Mouse (Mus musculus) heart, embryonic 12.5 days (tissue): ENCODE measurements at regions not wholly inside any gene's neighbourhood (a gene's known extent, or its start where the extent isn't known, plus 50 kb on each side); places are given as distances from the start of the nearest gene placed in this dataset.

ENCODE experiments used
- ATAC-seq: fragments of 200-750 bp; cut with Nextera tagmentation; 2 replicates; pipeline ENCODE4 v1.8.0; 2017; ENCODE audit warnings: moderate TSS enrichment, moderate library complexity; ENCODE audit not compliant: insufficient number of reproducible peaks, low FRiP score
- H3K27ac ChIP-seq: fragments of 300-500 bp; sonication (generic); 2 replicates; pipeline ENCODE4 v1.5.1; 2016; ENCODE audit warnings: mild to moderate bottlenecking, moderate library complexity; ENCODE audit not compliant: poor library complexity, severe bottlenecking
- H3K27me3 ChIP-seq: fragments of 300-500 bp; sonication (generic); replicated peaks from 2 replicates; pipeline ENCODE4 v1.6.1; 2016; ENCODE audit warnings: mild to moderate bottlenecking, moderate library complexity
- H3K36me3 ChIP-seq: fragments of 300-500 bp; sonication (generic); 2 replicates; pipeline ENCODE4 v1.6.1; 2016; ENCODE audit warnings: mild to moderate bottlenecking, moderate library complexity
- H3K4me1 ChIP-seq: fragments of 300-500 bp; sonication (generic); replicated peaks from 2 replicates; pipeline ENCODE4 v1.6.1; 2016; ENCODE audit warnings: mild to moderate bottlenecking
- H3K4me2 ChIP-seq: fragments of 300-500 bp; sonication (generic); 2 replicates; pipeline ENCODE4 v1.6.1; 2016; ENCODE audit warnings: mild to moderate bottlenecking, moderate library complexity
- H3K4me3 ChIP-seq: fragments of 300-500 bp; sonication (generic); 2 replicates; pipeline ENCODE4 v1.5.1; 2016; ENCODE audit warnings: mild to moderate bottlenecking
- H3K9ac ChIP-seq: fragments of 300-500 bp; sonication (generic); 2 replicates; pipeline ENCODE4 v1.6.1; 2016; ENCODE audit warnings: mild to moderate bottlenecking, moderate library complexity
- H3K9me3 ChIP-seq: fragments of 300-500 bp; sonication (generic); replicated peaks from 2 replicates; pipeline ENCODE4 v1.6.1; 2016; ENCODE audit warnings: mild to moderate bottlenecking, moderate library complexity
- WGBS: fragments of 180-500 bp; shearing (Covaris S2); methylation state at CpG from one replicate; pipeline ENCODE4 v1.1.7; 2016; 5-methylcytosine and 5-hydroxymethylcytosine counted together

GRCm38 (mm10) chr3:51092079-51093028 is 131.9 kb upstream of the Noct start:
- no peaks in the 10 kb centered on the region for H3K36me3 ChIP-seq
- H3K9ac ChIP-seq: no peak overlapping the region
- no peak overlapping the region for H3K27ac ChIP-seq
- no peak overlapping the region for H3K4me3 ChIP-seq
- H3K27me3 ChIP-seq: no peaks in the 10 kb centered on the region
- no peak overlapping the region for H3K4me2 ChIP-seq
- no peaks in the 10 kb centered on the region for H3K9me3 ChIP-seq
- H3K4me1 ChIP-seq: 0 out of 2 replicates have a peak, but pooled peaks cover 3% of the 10 kb centered on the region
- 55% methylated on average over 12 of the region's 12 CpGs for WGBS
- ATAC-seq: no peak

GRCm38 (mm10) chr3:51095847-51096447 is 128.3 kb upstream of the Noct start:
- H3K4me1 ChIP-seq: 0 out of 2 replicates have a peak, but pooled peaks cover 3% of the 10 kb centered on the region
- no peak overlapping the region for H3K4me2 ChIP-seq
- H3K36me3 ChIP-seq: no peaks in the 10 kb centered on the region
- H3K27ac ChIP-seq: no peak overlapping the region
- no peak overlapping the region for H3K4me3 ChIP-seq
- no peak for ATAC-seq
- 35% methylated on average over 14 of the region's 14 CpGs for WGBS
- no peaks in the 10 kb centered on the region for H3K9me3 ChIP-seq
- no peak overlapping the region for H3K9ac ChIP-seq
- no peaks in the 10 kb centered on the region for H3K27me3 ChIP-seq

GRCm38 (mm10) chr3:51096545-51096944 is 127.7 kb upstream of the Noct start:
- Histone ChIP-seq H3K4me2 (no peak overlapping the region), H3K4me3 (no peak overlapping the region), H3K9ac (no peak overlapping the region), H3K27ac (no peak overlapping the region), H3K36me3 (no peaks in the 10 kb centered on the region), H3K27me3 (no peaks in the 10 kb centered on the region), H3K4me1 (0 out of 2 replicates have a peak, but pooled peaks cover 3% of the 10 kb centered on the region), H3K9me3 (no peaks in the 10 kb centered on the region)
- WGBS: 38% methylated on average over 6 of the region's 6 CpGs
- ATAC-seq: no peak

- H3K9ac ChIP-seq: no peak overlapping the region
- H3K4me3 ChIP-seq: no peak overlapping the region
- 74% methylated on average over 10 of the region's 10 CpGs for WGBS
- H3K4me2 ChIP-seq: no peak overlapping the region
- no peaks in the 10 kb centered on the region for H3K27me3 ChIP-seq
- no peaks in the 10 kb centered on the region for H3K36me3 ChIP-seq
- 0 out of 2 replicates have a peak, but pooled peaks cover 3% of the 10 kb centered on the region for H3K4me1 ChIP-seq
- H3K27ac ChIP-seq: no peak overlapping the region
- no peak for ATAC-seq
- no peaks in the 10 kb centered on the region for H3K9me3 ChIP-seq
These were observed 126.9 kb upstream of the Noct start for GRCm38 (mm10) chr3:51097362-51097761.

DNA sequence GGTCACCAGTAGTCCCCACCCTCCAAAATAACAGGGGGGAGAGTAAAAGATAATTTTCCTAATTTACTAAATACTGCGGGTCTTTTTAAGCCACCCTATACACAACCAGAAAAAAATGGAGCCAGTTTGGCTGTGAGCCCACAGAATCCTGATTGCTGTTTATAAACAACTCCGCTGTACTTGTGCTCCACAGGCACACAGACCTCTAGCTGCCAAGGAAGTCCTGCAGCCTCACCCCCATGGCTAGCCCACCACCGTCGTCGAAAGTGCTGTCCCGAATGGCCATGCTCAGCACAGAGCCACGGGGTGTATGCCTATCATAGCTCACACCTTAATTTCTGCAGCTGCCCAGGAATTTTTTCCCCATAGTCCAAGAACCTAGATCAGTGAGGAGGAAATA is 124.3 kb upstream of the Noct start:
- Histone ChIP-seq H3K27me3 (no peaks in the 10 kb centered on the region), H3K27ac (no peak overlapping the region), H3K9ac (no peak overlapping the region), H3K4me2 (no peak overlapping the region), H3K4me3 (no peak overlapping the region), H3K4me1 (0 out of 2 replicates have a peak, but pooled peaks cover 3% of the 10 kb centered on the region), H3K36me3 (no peaks in the 10 kb centered on the region), H3K9me3 (no peaks in the 10 kb centered on the region)
- no peak for ATAC-seq
- 88% methylated on average over 7 of the region's 7 CpGs for WGBS

- no peak overlapping the region for H3K4me3 ChIP-seq
- no peaks in the 10 kb centered on the region for H3K9me3 ChIP-seq
- H3K27ac ChIP-seq: no peak overlapping the region
- H3K9ac ChIP-seq: no peak overlapping the region
- 70% methylated on average over 12 of the region's 12 CpGs for WGBS
- H3K4me1 ChIP-seq: no peaks in the 10 kb centered on the region
- no peak overlapping the region for H3K4me2 ChIP-seq
- H3K27me3 ChIP-seq: no peaks in the 10 kb centered on the region
- no peak for ATAC-seq
- no peaks in the 10 kb centered on the region for H3K36me3 ChIP-seq
These were observed 115.5 kb upstream of the Noct start for GRCm38 (mm10) chr3:51108639-51109202.

GRCm38 (mm10) chr3:51111241-51111640 is 113.0 kb upstream of the Noct start:
- no peaks in the 10 kb centered on the region for H3K9me3 ChIP-seq
- WGBS: 89% methylated on average over 11 of the region's 11 CpGs
- H3K4me1 ChIP-seq: no peaks in the 10 kb centered on the region
- H3K4me2 ChIP-seq: no peak overlapping the region
- no peak overlapping the region for H3K9ac ChIP-seq
- no peaks in the 10 kb centered on the region for H3K27me3 ChIP-seq
- no peak for ATAC-seq
- H3K4me3 ChIP-seq: no peak overlapping the region
- no peak overlapping the region for H3K27ac ChIP-seq
- H3K36me3 ChIP-seq: no peaks in the 10 kb centered on the region

GRCm38 (mm10) chr3:51112351-51112750 is 111.9 kb upstream of the Noct start:
- H3K9me3 ChIP-seq: no peaks in the 10 kb centered on the region
- no peak for ATAC-seq

DNA sequence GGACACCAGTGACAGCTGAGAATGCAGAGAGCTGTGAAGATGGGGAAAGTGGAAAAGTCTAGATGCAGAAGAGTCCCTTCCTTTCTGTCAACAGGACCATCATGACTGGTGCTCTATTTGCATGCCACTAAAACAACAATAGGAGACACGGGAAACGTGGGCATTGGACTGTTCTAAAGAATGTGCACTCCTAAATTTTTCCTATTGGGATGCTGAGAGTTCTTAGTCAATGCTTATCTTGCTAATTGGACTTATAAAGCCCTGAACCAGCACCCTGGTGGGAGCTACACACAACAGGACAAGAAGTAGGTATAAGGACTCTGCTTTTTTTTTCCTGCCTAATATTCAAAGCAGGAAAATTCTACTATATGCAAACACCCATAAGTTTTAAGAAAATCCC is 108.3 kb upstream of the Noct start:
- H3K36me3 ChIP-seq: no peaks in the 10 kb centered on the region
- no peak overlapping the region for H3K9ac ChIP-seq
- no peak overlapping the region for H3K4me3 ChIP-seq
- 64% methylated on average over 2 of the region's 2 CpGs for WGBS
- no peaks in the 10 kb centered on the region for H3K27me3 ChIP-seq
- H3K4me1 ChIP-seq: no peaks in the 10 kb centered on the region
- no peak for ATAC-seq
- H3K27ac ChIP-seq: no peak overlapping the region
- no peak overlapping the region for H3K4me2 ChIP-seq
- no peaks in the 10 kb centered on the region for H3K9me3 ChIP-seq

More at GRCm38 (mm10) chr3:51112351-51112750, 111.9 kb upstream of the Noct start:
- H3K27ac ChIP-seq: no peak overlapping the region
- no peaks in the 10 kb centered on the region for H3K36me3 ChIP-seq
- no peak overlapping the region for H3K4me2 ChIP-seq
- no peaks in the 10 kb centered on the region for H3K4me1 ChIP-seq
- 74% methylated on average over 3 of the region's 3 CpGs for WGBS
- no peak overlapping the region for H3K9ac ChIP-seq
- H3K4me3 ChIP-seq: no peak overlapping the region
- H3K27me3 ChIP-seq: no peaks in the 10 kb centered on the region

GRCm38 (mm10) chr3:51118706-51119105 is 105.5 kb upstream of the Noct start:
- no peaks in the 10 kb centered on the region for H3K9me3 ChIP-seq
- WGBS: 65% methylated on average over 7 of the region's 7 CpGs
- no peak for ATAC-seq
- no peak overlapping the region for H3K9ac ChIP-seq
- no peak overlapping the region for H3K4me3 ChIP-seq
- H3K27ac ChIP-seq: no peak overlapping the region
- no peaks in the 10 kb centered on the region for H3K4me1 ChIP-seq
- H3K36me3 ChIP-seq: no peaks in the 10 kb centered on the region
- no peak overlapping the region for H3K4me2 ChIP-seq
- H3K27me3 ChIP-seq: no peaks in the 10 kb centered on the region

- H3K27me3 ChIP-seq: no peaks in the 10 kb centered on the region
- no peaks in the 10 kb centered on the region for H3K36me3 ChIP-seq
- no peaks in the 10 kb centered on the region for H3K9me3 ChIP-seq
- H3K4me2 ChIP-seq: no peak overlapping the region
- no peak overlapping the region for H3K4me3 ChIP-seq
- H3K27ac ChIP-seq: no peak overlapping the region
- H3K4me1 ChIP-seq: no peaks in the 10 kb centered on the region
- no peak overlapping the region for H3K9ac ChIP-seq
- ATAC-seq: no peak
- 81% methylated on average over 12 of the region's 12 CpGs for WGBS
These were observed 103.7 kb upstream of the Noct start for GRCm38 (mm10) chr3:51120522-51120921.
